Mouse (Mus musculus): ENCODE measurements around the gene Fam20a.

DNA sequence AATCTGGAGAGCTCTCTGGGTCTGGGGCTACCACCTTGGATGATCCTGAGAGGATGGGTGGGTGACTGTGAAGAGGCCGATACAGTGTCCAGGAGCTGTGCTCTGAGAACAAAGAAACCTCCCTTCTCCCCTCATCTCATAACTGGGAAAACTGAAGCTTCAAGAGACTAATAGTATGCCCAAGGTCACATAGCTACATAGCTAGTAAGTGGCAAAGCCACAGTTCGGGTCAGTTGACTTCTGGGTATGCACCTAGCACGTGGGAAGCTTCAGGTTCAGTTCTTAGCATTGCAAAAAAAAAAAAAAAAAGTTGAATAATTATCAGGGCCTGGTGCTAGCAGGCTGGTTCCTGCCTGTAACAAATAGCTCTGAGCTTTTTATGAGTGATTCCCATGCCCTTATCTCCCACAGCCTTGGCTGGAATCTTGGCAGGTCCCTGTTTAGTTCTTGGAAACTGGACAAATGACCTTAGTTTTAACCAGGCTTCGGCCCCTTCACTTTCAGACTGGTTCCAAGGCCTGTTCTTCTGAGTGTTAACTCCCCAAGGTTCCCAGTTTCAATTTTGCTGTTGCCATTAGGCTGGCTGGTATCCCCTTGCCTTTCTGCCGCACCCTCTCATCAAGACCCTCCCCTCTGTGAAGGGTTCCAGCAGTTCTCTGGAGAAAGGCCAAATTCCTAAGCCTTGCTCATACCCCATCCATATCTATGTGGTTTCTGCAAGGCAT lies 80.4 kb downstream of the Fam20a start:
- TF ChIP-seq EP300 (IDR thresholded peaks at IDR 0.05; ENCODE audit: low read depth) (no peak), CTCF (IDR thresholded peaks at IDR 0.05; ENCODE audit: low read depth) (no peak)

Data from liver, embryonic 14.5 days (tissue).